Mouse (Mus musculus): ENCODE results near the gene Sprn. TPM values are rescaled to one million over a fixed set of nuclear protein-coding genes. Genes with fewer than 3 reads are reported as not detected.

Sprn gene
- polyA plus RNA-seq, 1 experiment from 2014 or later, result not detected

DNA sequence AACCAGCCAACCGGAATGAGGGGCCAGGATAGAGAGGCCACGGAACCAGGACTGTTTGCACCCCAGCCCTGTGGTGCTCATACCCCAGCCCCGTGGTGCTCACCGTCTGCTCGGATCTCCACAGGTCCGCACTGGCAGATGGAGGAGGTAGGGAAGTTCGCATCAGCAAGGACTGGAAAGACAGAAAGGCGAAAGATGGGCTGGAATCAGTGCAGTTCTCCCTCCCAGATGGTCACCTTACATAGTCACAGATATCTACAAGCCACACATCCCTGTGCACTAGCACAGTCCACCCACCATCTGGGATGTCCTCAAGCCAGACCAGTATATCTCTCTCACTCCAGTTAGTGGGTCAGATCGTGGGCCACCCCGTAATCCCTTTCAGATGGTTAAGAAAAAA is 53.2 kb downstream of the Sprn start:
- Histone ChIP-seq H3K4me1 (replicated peaks; ENCODE audit: control insufficient read depth, insufficient read depth, low read length) (peaks cover 4% of the 10 kb centered on the region), H3K27me3 (replicated peaks; ENCODE audit: control insufficient read depth, insufficient read depth, low read length) (no peaks in the 10 kb centered on the region), H3K9me3 (ENCODE audit: control insufficient read depth, low read length) (no peaks in the 10 kb centered on the region), H3K4me2 (peak overlapping the region; percentile 88), H3K9ac (ENCODE audit: low read depth, low read length) (peak overlapping the region; percentile 55), H3K36me3 (ENCODE audit: control insufficient read depth, insufficient read depth, low read length) (peaks cover 7% of the 10 kb centered on the region; the same call in 1 of the 2 replicates), H3K27ac (ENCODE audit: low read depth, low read length) (no peak overlapping the region), H3K4me3 (ENCODE audit: low read depth, low read length) (peak overlapping the region; percentile 49)
- WGBS, result 75% methylated on average over 10 of the region's 10 CpGs
- ATAC-seq (replicated peaks; ENCODE audit: low FRiP score) (no peak), DNase-seq (ENCODE audit: low spot score) (no peak)

Other genes starting within 250 kb of the Sprn start
- not detected in 2 replicates for gene Utf1, start 211.1 kb downstream of the Sprn start, polyA plus RNA-seq (2014; fragmentation: Nextera tagmentation; extraction: Ambion mirVana)
- gene 6430531B16Rik, start 176.1 kb downstream of the Sprn start, polyA plus RNA-seq (2014; fragmentation: Nextera tagmentation; extraction: Ambion mirVana), result not detected in 2 replicates
- gene Adam8, start 162.3 kb downstream of the Sprn start, polyA plus RNA-seq (2014; fragmentation: Nextera tagmentation; extraction: Ambion mirVana), result 1.1 and 1.4 TPM in 2 replicates
- gene Zfp511, start 118.5 kb downstream of the Sprn start, polyA plus RNA-seq (2014; fragmentation: Nextera tagmentation; extraction: Ambion mirVana), result 41.4 and 44.6 TPM in 2 replicates
- gene Tubgcp2, start 118.2 kb downstream of the Sprn start, polyA plus RNA-seq (2014; fragmentation: Nextera tagmentation; extraction: Ambion mirVana), result 45.1 and 52.6 TPM in 2 replicates
- 0.11 TPM in 1 of 2 replicates, not detected in the other for gene Msx3, start 105.8 kb downstream of the Sprn start, polyA plus RNA-seq (2014; fragmentation: Nextera tagmentation; extraction: Ambion mirVana)
- gene Caly, start 72.3 kb downstream of the Sprn start, polyA plus RNA-seq (2014; fragmentation: Nextera tagmentation; extraction: Ambion mirVana), result 0.19 and 0.52 TPM in 2 replicates
- gene Prap1, start 61.5 kb downstream of the Sprn start, polyA plus RNA-seq (2014; fragmentation: Nextera tagmentation; extraction: Ambion mirVana), result not detected in 2 replicates
- gene Fuom, start 52.4 kb downstream of the Sprn start, polyA plus RNA-seq (2014; fragmentation: Nextera tagmentation; extraction: Ambion mirVana), result 12.7 and 13.5 TPM in 2 replicates
- gene Paox, start 39.1 kb downstream of the Sprn start, polyA plus RNA-seq (2014; fragmentation: Nextera tagmentation; extraction: Ambion mirVana), result 18.2 and 20.7 TPM in 2 replicates
- 119 and 129 TPM in 2 replicates for gene Echs1, start 38.4 kb downstream of the Sprn start, polyA plus RNA-seq (2014; fragmentation: Nextera tagmentation; extraction: Ambion mirVana)
- gene Mtg1, start 17.3 kb downstream of the Sprn start, polyA plus RNA-seq (2014; fragmentation: Nextera tagmentation; extraction: Ambion mirVana), result 41.6 and 46.8 TPM in 2 replicates
- gene Olfr522, start 9.9 kb upstream of the Sprn start, polyA plus RNA-seq (2014; fragmentation: Nextera tagmentation; extraction: Ambion mirVana), result not detected in 2 replicates
- gene Olfr523, start 18.3 kb upstream of the Sprn start, polyA plus RNA-seq (2014; fragmentation: Nextera tagmentation; extraction: Ambion mirVana), result not detected in 2 replicates
- gene Olfr524, start 51.1 kb upstream of the Sprn start, polyA plus RNA-seq (2014; fragmentation: Nextera tagmentation; extraction: Ambion mirVana), result not detected in 2 replicates
- gene Cd163l1, start 63.4 kb upstream of the Sprn start, polyA plus RNA-seq (2014; fragmentation: Nextera tagmentation; extraction: Ambion mirVana), result 0.09 TPM in 1 of 2 replicates, not detected in the other
- not detected in 2 replicates for gene 5830411N06Rik, start 92.4 kb upstream of the Sprn start, polyA plus RNA-seq (2014; fragmentation: Nextera tagmentation; extraction: Ambion mirVana)
- gene Olfr525, start 166.0 kb upstream of the Sprn start, polyA plus RNA-seq (2014; fragmentation: Nextera tagmentation; extraction: Ambion mirVana), result not detected in 2 replicates
- not detected in 2 replicates for gene Olfr527, start 179.1 kb upstream of the Sprn start, polyA plus RNA-seq (2014; fragmentation: Nextera tagmentation; extraction: Ambion mirVana)
- gene Olfr60, start 206.8 kb upstream of the Sprn start, polyA plus RNA-seq (2014; fragmentation: Nextera tagmentation; extraction: Ambion mirVana), result not detected in 2 replicates
- not detected in 2 replicates for gene Olfr530, start 221.5 kb upstream of the Sprn start, polyA plus RNA-seq (2014; fragmentation: Nextera tagmentation; extraction: Ambion mirVana)
- gene Olfr531, start 248.0 kb upstream of the Sprn start, polyA plus RNA-seq (2014; fragmentation: Nextera tagmentation; extraction: Ambion mirVana), result not detected in 2 replicates